Mouse (Mus musculus) retina, embryonic 14.5 days (tissue): ENCODE measurements around the gene Olfr770.
"Not testable (repeated sequence)": the region's sequence is repeated elsewhere in the genome, so short reads cannot be mapped to it uniquely, and the experiment has no call there.

Source experiments
- DNase-seq: peaks from one replicate; pipeline ENCODE4 v3.0.0-alpha.2; 2015; ENCODE audit warnings: low spot score

Olfr770 gene

DNA sequence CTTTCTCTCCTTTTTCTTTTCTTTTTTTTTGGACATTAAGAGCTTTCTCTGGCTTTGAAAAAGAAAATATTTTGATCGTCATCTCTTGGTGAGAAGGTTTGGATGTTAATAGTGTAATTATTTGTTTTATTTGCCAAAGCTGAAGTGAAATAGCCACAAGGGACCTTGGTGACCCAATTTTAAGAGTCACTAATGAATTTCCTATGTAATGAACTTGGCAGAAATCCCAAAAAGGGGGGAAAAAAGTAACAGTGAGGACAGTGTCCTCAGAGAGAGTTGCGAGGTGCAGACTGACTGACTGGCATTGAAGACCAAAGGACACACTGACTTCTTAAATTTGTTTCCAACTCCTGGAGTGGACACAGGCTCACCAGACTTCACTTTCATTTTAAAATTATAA, at the start of gene Olfr770:
Gene Olfr770 (minus strand): TSS at position 101 of the 400 bp plus-strand sequence.
- DNase-seq = no peak

DNA sequence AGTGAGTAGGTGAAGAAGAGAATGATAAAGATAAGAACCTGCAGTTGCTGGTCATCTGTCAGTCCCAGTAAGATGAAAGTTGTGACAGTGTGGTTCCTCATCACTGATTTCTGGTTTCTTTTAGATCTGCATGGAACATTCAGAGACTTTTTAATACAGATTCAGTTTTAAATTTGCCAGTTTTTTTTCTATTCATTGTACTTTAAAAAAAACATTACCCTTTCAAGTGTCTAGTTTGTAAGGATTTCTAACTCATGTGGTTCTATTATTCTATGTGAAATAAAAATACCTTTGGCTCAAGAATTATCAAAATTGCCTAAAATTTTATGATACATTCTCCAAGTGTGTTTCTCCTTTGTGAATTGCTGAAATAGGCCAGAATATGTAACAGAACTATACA, 48.5 kb upstream of the Olfr770 start, which contains the start of gene Olfr773:
Gene Olfr773 (minus strand): TSS at position 101 of the 400 bp plus-strand sequence.
- not testable (repeated sequence) for DNase-seq

GRCm38 (mm10) chr10:129177821-129178220, 39.0 kb upstream of the Olfr770 start, which contains the start of gene Olfr772:
Olfr772 (minus strand) TSS chr10:129177921.
- DNase-seq = not testable (repeated sequence)

- no peak for DNase-seq
These were observed 25.9 kb upstream of the Olfr770 start, which contains the start of gene Olfr771 for GRCm38 (mm10) chr10:129164651-129165050. Olfr771 (minus strand) TSS chr10:129164751.

- DNase-seq = no peak
These were observed 21.0 kb downstream of the Olfr770 start, which contains the start of gene Olfr769 for GRCm38 (mm10) chr10:129117761-129118160. Olfr769 (minus strand) TSS chr10:129117861.

- no peak for DNase-seq
These were observed 23.7 kb downstream of the Olfr770 start for GRCm38 (mm10) chr10:129115146-129115545.

DNA sequence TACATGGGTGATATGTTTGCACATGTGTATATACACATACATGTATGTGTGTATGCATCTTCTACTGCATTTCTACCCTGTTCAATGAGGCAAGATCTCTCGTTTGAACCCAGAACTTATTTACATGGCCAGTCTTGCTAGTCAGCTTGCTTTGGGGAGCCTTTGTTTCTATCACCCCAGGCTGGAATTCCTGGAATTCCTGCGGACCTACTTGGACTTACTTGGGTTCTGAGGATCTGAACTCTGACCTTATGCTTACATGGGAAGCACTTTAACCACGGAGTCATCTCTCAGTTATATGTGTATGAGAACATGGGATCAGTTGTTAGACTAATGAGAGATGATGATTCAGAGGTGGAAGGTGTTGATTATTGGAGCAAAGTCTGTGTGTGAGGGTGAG, 37.6 kb downstream of the Olfr770 start:
- DNase-seq = no peak

DNA sequence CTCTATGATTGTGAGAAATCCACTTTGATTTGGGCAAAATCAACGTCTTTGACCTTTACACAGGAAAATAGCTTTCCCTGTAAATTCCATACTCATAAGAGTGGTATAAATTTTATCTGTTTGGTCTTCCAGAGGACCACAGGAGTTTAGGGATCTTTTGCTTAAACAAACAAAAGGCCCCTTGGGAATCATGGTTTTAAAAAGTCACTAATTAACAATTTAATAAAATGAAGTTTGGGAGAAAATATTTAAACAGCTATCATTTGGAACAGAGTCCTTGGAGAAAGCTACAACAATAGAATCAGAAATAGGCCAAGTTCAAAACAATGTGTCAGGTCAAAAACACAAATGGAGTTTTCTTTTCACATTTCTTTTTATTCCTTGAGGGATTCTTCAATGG, 39.5 kb downstream of the Olfr770 start, which contains the start of gene Olfr768:
Gene Olfr768 (minus strand): TSS at position 101 of the 400 bp plus-strand sequence.
- DNase-seq = no peak

DNA sequence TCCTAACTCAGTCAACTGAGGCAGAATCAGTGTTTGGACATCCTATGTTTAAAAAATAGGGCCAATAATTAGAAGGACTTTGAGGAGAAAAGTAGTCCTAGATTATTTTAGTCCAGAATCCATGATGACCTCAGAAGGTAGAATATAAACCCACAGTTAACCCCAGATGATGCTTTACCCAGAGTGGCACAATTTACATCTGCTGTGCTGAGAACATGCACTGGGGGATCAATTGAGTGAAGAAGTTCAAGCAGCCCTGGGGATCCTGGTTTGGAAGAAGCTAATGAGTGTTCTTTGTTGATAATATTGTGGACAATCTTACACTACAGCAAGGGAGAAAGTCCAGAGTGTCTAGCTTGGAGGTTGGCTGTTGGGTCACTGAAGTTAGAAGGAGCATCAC, 56.0 kb downstream of the Olfr770 start, which contains the start of gene Olfr767:
Gene Olfr767 (minus strand): TSS at position 101 of the 400 bp plus-strand sequence.
- DNase-seq = not testable (repeated sequence)
